Mouse (Mus musculus): ENCODE results near the gene Safb. TPM values are rescaled to one million over a fixed set of nuclear protein-coding genes. Genes with fewer than 3 reads are reported as not detected.

Gene Safb
- total and polyA plus RNA-seq, 2 experiments from 2014 or later, result 39.8 to 52.9 TPM

GRCm38 (mm10) chr17:56552781-56553363 lies 31.8 kb upstream of the Safb start:
- Histone ChIP-seq H3K9me3 (replicated peaks; ENCODE audit: control insufficient read depth, low read length) (no peaks in the 10 kb centered on the region), H3K4me3 (ENCODE audit: low read depth, low read length) (no peak overlapping the region), H3K9ac (replicated peaks; ENCODE audit: low read depth, low read length) (no peak overlapping the region), H3K36me3 (replicated peaks; ENCODE audit: control insufficient read depth, insufficient read depth, low read length) (no peaks in the 10 kb centered on the region), H3K4me2 (ENCODE audit: low read depth, low read length) (no peak overlapping the region), H3K27ac (ENCODE audit: low read depth) (no peak overlapping the region), H3K4me1 (ENCODE audit: control insufficient read depth, insufficient read depth) (no peaks in the 10 kb centered on the region), H3K27me3 (ENCODE audit: control insufficient read depth, insufficient read depth, low read length) (no peaks in the 10 kb centered on the region)
- TF ChIP-seq EP300 (IDR thresholded peaks at IDR 0.05; ENCODE audit: low read depth) (no peak), CTCF (IDR thresholded peaks at IDR 0.05; ENCODE audit: low read depth) (peak; percentile 99)
- peak; percentile 46; the same call in 1 of the 2 replicates for ATAC-seq (ENCODE audit: insufficient read depth, low read depth)
- 51% methylated on average over 5 of the region's 5 CpGs for WGBS
- DNase-seq (ENCODE audit: low spot score), result peak; percentile 30

- no peaks in the 10 kb centered on the region for H3K4me1 ChIP-seq (ENCODE audit: control insufficient read depth, insufficient read depth)
- WGBS, result 70% methylated on average over 20 of the region's 20 CpGs
- H3K9me3 ChIP-seq (replicated peaks; ENCODE audit: control insufficient read depth, low read length), result no peaks in the 10 kb centered on the region
- H3K4me3 ChIP-seq (ENCODE audit: low read depth, low read length), result no peak within 1 kb of the TSS
- H3K9ac ChIP-seq (replicated peaks; ENCODE audit: low read depth, low read length), result no peak within 1 kb of the TSS
- DNase-seq (ENCODE audit: low spot score) (no peak), ATAC-seq (ENCODE audit: insufficient read depth, low read depth) (no peak)
- no peak within 1 kb of the TSS for H3K27ac ChIP-seq (ENCODE audit: low read depth)
- no peak for TF ChIP-seq EP300 (IDR thresholded peaks at IDR 0.05; ENCODE audit: low read depth)
- no peak for TF ChIP-seq CTCF (IDR thresholded peaks at IDR 0.05; ENCODE audit: low read depth)
- H3K36me3 ChIP-seq (replicated peaks; ENCODE audit: control insufficient read depth, insufficient read depth, low read length), result no peaks in the 10 kb centered on the region
- H3K4me2 ChIP-seq (ENCODE audit: low read depth, low read length), result no peak within 1 kb of the TSS
- no peaks in the 10 kb centered on the region for H3K27me3 ChIP-seq (ENCODE audit: control insufficient read depth, insufficient read depth, low read length)
Observed at GRCm38 (mm10) chr17:56554122-56554551, 30.5 kb upstream of the Safb start, which contains the start of gene Gm20219. Gm20219 (minus strand) TSS chr17:56554387.

- H3K4me1 ChIP-seq (ENCODE audit: control insufficient read depth, insufficient read depth), result no peaks in the 10 kb centered on the region
- WGBS, result 19% methylated on average over 3 of the region's 3 CpGs
- H3K27ac ChIP-seq (ENCODE audit: low read depth), result no peak overlapping the region
- no peaks in the 10 kb centered on the region for H3K27me3 ChIP-seq (ENCODE audit: control insufficient read depth, insufficient read depth, low read length)
- DNase-seq (ENCODE audit: low spot score), result peak; percentile 42
- H3K4me3 ChIP-seq (ENCODE audit: low read depth, low read length), result no peak overlapping the region
- H3K4me2 ChIP-seq (ENCODE audit: low read depth, low read length), result no peak overlapping the region
- peaks cover 26% of the 10 kb centered on the region for H3K36me3 ChIP-seq (replicated peaks; ENCODE audit: control insufficient read depth, insufficient read depth, low read length)
- peak; percentile 58; the same call in 1 of the 2 replicates for ATAC-seq (ENCODE audit: insufficient read depth, low read depth)
- H3K9ac ChIP-seq (replicated peaks; ENCODE audit: low read depth, low read length), result no peak overlapping the region
- H3K9me3 ChIP-seq (replicated peaks; ENCODE audit: control insufficient read depth, low read length), result no peaks in the 10 kb centered on the region
- peak; percentile 74 for TF ChIP-seq CTCF (IDR thresholded peaks at IDR 0.05; ENCODE audit: low read depth)
- no peak for TF ChIP-seq EP300 (IDR thresholded peaks at IDR 0.05; ENCODE audit: low read depth)
Observed at GRCm38 (mm10) chr17:56558448-56558847, 26.2 kb upstream of the Safb start.

GRCm38 (mm10) chr17:56559386-56559785 lies 25.2 kb upstream of the Safb start:
- Histone ChIP-seq H3K4me3 (ENCODE audit: low read depth, low read length) (no peak overlapping the region), H3K36me3 (replicated peaks; ENCODE audit: control insufficient read depth, insufficient read depth, low read length) (peaks cover 35% of the 10 kb centered on the region), H3K9me3 (replicated peaks; ENCODE audit: control insufficient read depth, low read length) (no peaks in the 10 kb centered on the region), H3K27ac (ENCODE audit: low read depth) (no peak overlapping the region), H3K4me2 (ENCODE audit: low read depth, low read length) (no peak overlapping the region), H3K9ac (replicated peaks; ENCODE audit: low read depth, low read length) (no peak overlapping the region), H3K27me3 (ENCODE audit: control insufficient read depth, insufficient read depth, low read length) (no peaks in the 10 kb centered on the region), H3K4me1 (ENCODE audit: control insufficient read depth, insufficient read depth) (no peaks in the 10 kb centered on the region)
- no peak for TF ChIP-seq CTCF (IDR thresholded peaks at IDR 0.05; ENCODE audit: low read depth)
- no peak for TF ChIP-seq EP300 (IDR thresholded peaks at IDR 0.05; ENCODE audit: low read depth)
- DNase-seq (ENCODE audit: low spot score) (no peak), ATAC-seq (ENCODE audit: insufficient read depth, low read depth) (no peak)
- 58% methylated on average over 3 of the region's 3 CpGs for WGBS

- no peak overlapping the region for H3K4me2 ChIP-seq (ENCODE audit: low read depth, low read length)
- WGBS, result 47% methylated on average over 1 of the region's 1 CpGs
- ATAC-seq (ENCODE audit: insufficient read depth, low read depth), result no peak
Observed at GRCm38 (mm10) chr17:56560131-56560530, 24.5 kb upstream of the Safb start.

GRCm38 (mm10) chr17:56561866-56562265 lies 22.8 kb upstream of the Safb start:
- no peak overlapping the region for H3K27ac ChIP-seq (ENCODE audit: low read depth)
- no peak overlapping the region for H3K4me3 ChIP-seq (ENCODE audit: low read depth, low read length)
- no peaks in the 10 kb centered on the region for H3K27me3 ChIP-seq (ENCODE audit: control insufficient read depth, insufficient read depth, low read length)
- no peak overlapping the region for H3K4me2 ChIP-seq (ENCODE audit: low read depth, low read length)
- peaks cover 60% of the 10 kb centered on the region for H3K36me3 ChIP-seq (replicated peaks; ENCODE audit: control insufficient read depth, insufficient read depth, low read length)
- TF ChIP-seq CTCF (IDR thresholded peaks at IDR 0.05; ENCODE audit: low read depth) (no peak), EP300 (IDR thresholded peaks at IDR 0.05; ENCODE audit: low read depth) (no peak)
- WGBS, result 89% methylated on average over 2 of the region's 2 CpGs
- no peaks in the 10 kb centered on the region for H3K9me3 ChIP-seq (replicated peaks; ENCODE audit: control insufficient read depth, low read length)
- H3K4me1 ChIP-seq (ENCODE audit: control insufficient read depth, insufficient read depth), result no peaks in the 10 kb centered on the region
- no peak for ATAC-seq (ENCODE audit: insufficient read depth, low read depth)
- DNase-seq (ENCODE audit: low spot score), result no peak
- no peak overlapping the region for H3K9ac ChIP-seq (replicated peaks; ENCODE audit: low read depth, low read length)

More at GRCm38 (mm10) chr17:56560131-56560530, 24.5 kb upstream of the Safb start:
- TF ChIP-seq CTCF (IDR thresholded peaks at IDR 0.05; ENCODE audit: low read depth) (no peak), EP300 (IDR thresholded peaks at IDR 0.05; ENCODE audit: low read depth) (no peak)
- no peak overlapping the region for H3K27ac ChIP-seq (ENCODE audit: low read depth)
- no peak for DNase-seq (ENCODE audit: low spot score)
- no peak overlapping the region for H3K9ac ChIP-seq (replicated peaks; ENCODE audit: low read depth, low read length)
- H3K27me3 ChIP-seq (ENCODE audit: control insufficient read depth, insufficient read depth, low read length), result no peaks in the 10 kb centered on the region
- no peaks in the 10 kb centered on the region for H3K9me3 ChIP-seq (replicated peaks; ENCODE audit: control insufficient read depth, low read length)
- H3K36me3 ChIP-seq (replicated peaks; ENCODE audit: control insufficient read depth, insufficient read depth, low read length), result peaks cover 43% of the 10 kb centered on the region
- H3K4me3 ChIP-seq (ENCODE audit: low read depth, low read length), result no peak overlapping the region
- H3K4me1 ChIP-seq (ENCODE audit: control insufficient read depth, insufficient read depth), result no peaks in the 10 kb centered on the region
